In genomic region chr19:9073776-9074411, GRCm38 (mm10) we compare ENCODE assay signal across 12 mouse cellular contexts. TPM values are rescaled to one million over a fixed set of nuclear protein-coding genes. Genes with fewer than 3 reads are reported as not detected.
DNase-seq lines count a peak whose midpoint lies in the region; ATAC-seq lines count a peak whose summit lies in the region.
"Had no signal": no experiment of that assay in that cellular context is flagged by ENCODE, and none has a peak within 500 bp of the region (broad histone marks: within the 10 kb centered on the region; RNA-seq: fewer than 3 reads in every experiment).

No protein-coding gene starts in this region.

- no peak overlapping the region for H3K4me2 ChIP-seq in intestine, embryonic 15.5 days (replicated peaks)
- no peak overlapping the region for H3K4me2 ChIP-seq in stomach, embryonic 14.5 days (replicated peaks; ENCODE audit: low read depth, low read length)

- no peaks in the 10 kb centered on the region for H3K36me3 ChIP-seq in intestine, embryonic 15.5 days
- H3K36me3 ChIP-seq in stomach, embryonic 14.5 days (ENCODE audit: control insufficient read depth, insufficient read depth, low read length), result no peaks in the 10 kb centered on the region
- H3K36me3 ChIP-seq: G1E had no signal

- ATAC-seq in intestine, embryonic 15.5 days, result no peak
- ATAC-seq in stomach, embryonic 14.5 days (ENCODE audit: insufficient number of reproducible peaks, insufficient read depth, low FRiP score, low read depth), result no peak

- peak; percentile 38 for DNase-seq in kidney, adult 18-20 months
- DNase-seq in kidney, adult 8-10 months, result no peak
- DNase-seq in layer of hippocampus, postnatal 36 days, result no peak
- no peak for DNase-seq in urinary bladder, postnatal 10 days (ENCODE audit: low spot score)
- DNase-seq in urinary bladder, postnatal 36 days (ENCODE audit: low spot score in 2 of 2), result no peak

- peak overlapping the region; percentile 99 for H3K27ac ChIP-seq in brown adipose tissue, adult 24 weeks (replicated peaks; ENCODE audit: low read depth, low read length)
- peak overlapping the region; percentile 22; the same call in 1 of the 2 replicates for H3K27ac ChIP-seq in intestine, embryonic 15.5 days
- H3K27ac ChIP-seq in stomach, embryonic 14.5 days (ENCODE audit: low read length), result peak overlapping the region; percentile 40; the same call in 1 of the 2 replicates

- no peak overlapping the region for H3K9ac ChIP-seq in intestine, embryonic 15.5 days
- H3K9ac ChIP-seq in stomach, embryonic 14.5 days (replicated peaks; ENCODE audit: low read depth, low read length), result no peak overlapping the region

- peaks cover 52% of the 10 kb centered on the region for H3K4me1 ChIP-seq in brown adipose tissue, adult 24 weeks (ENCODE audit: control insufficient read depth, insufficient read depth, insufficient read length, low read length)
- H3K4me1 ChIP-seq in intestine, embryonic 15.5 days (replicated peaks), result peaks cover 47% of the 10 kb centered on the region
- H3K4me1 ChIP-seq in stomach, embryonic 14.5 days (ENCODE audit: control insufficient read depth, insufficient read depth, low read length), result peaks cover 35% of the 10 kb centered on the region

- H3K4me3 ChIP-seq in brown adipose tissue, adult 24 weeks (ENCODE audit: insufficient read depth, low read depth, low read length), result no peak overlapping the region
- H3K4me3 ChIP-seq in intestine, embryonic 15.5 days (replicated peaks), result no peak overlapping the region
- H3K4me3 ChIP-seq in stomach, embryonic 14.5 days (ENCODE audit: low read depth, low read length), result no peak overlapping the region

- H3K9me3 ChIP-seq in intestine, embryonic 15.5 days, result no peaks in the 10 kb centered on the region
- no peaks in the 10 kb centered on the region for H3K9me3 ChIP-seq in stomach, embryonic 14.5 days (ENCODE audit: control insufficient read depth, low read depth, low read length)
- H3K9me3 ChIP-seq: G1E had no signal

- WGBS in intestine, embryonic 15.5 days, result 62% methylated on average over 12 of the region's 12 CpGs
- 64% methylated on average over 12 of the region's 12 CpGs for WGBS in stomach, embryonic 14.5 days

- no peaks in the 10 kb centered on the region for H3K27me3 ChIP-seq in intestine, embryonic 15.5 days (replicated peaks)
- H3K27me3 ChIP-seq in stomach, embryonic 14.5 days (ENCODE audit: control insufficient read depth, insufficient read depth, low read length), result no peaks in the 10 kb centered on the region

RNA-seq across cellular contexts. Expression of gene Scgb1a1, which starts 13.9 kb away (rescaled TPM):
- not detected in 2 replicates for polyA plus RNA-seq in brown adipose tissue, adult 24 weeks (2012; ENCODE audit: insufficient read depth, insufficient read length, missing spikeins)
- not detected in 2 replicates for polyA plus RNA-seq in intestine, embryonic 15.5 days (2015; fragmentation: Nextera tagmentation; extraction: Ambion mirVana)
- polyA plus RNA-seq in stomach, embryonic 14.5 days (2014; fragmentation: Nextera tagmentation; extraction: Ambion mirVana), result not detected in 2 replicates
- not detected for total RNA-seq in layer of hippocampus, postnatal 36 days (2021)
- total RNA-seq: G1E; hematopoietic stem cell, adult 5-6 weeks; left cerebral cortex, postnatal 10 days; megakaryocyte-erythroid progenitor cell, adult 5-6 weeks had no signal
- polyA plus RNA-seq: G1E had no signal

Comparison
In these comparisons a context has a peak if more than half of its experiments do, and no peak if none do; other contexts are left out.
1. H3K27ac ChIP-seq: peak in every context shown above with its lines; median percentile 99 in brown adipose tissue, adult 24 weeks; 40 in stomach, embryonic 14.5 days; 22 in intestine, embryonic 15.5 days.